Mouse (Mus musculus) hindbrain, embryonic 11.5 days (tissue): ENCODE data around the gene Zfp174. TPM values are rescaled to one million over a fixed set of nuclear protein-coding genes. Genes with fewer than 3 reads are reported as not detected.

Source experiments
- ATAC-seq: fragments of 200-750 bp; cut with Nextera tagmentation; 2 replicates; pipeline ENCODE4 v1.8.0; 2017; ENCODE audit warnings: mild to moderate bottlenecking, moderate TSS enrichment, moderate library complexity; ENCODE audit not compliant: low FRiP score
- DNase-seq: peaks from one replicate; pipeline ENCODE4 v3.0.0-alpha.2; 2015; ENCODE audit warnings: low spot score
- H3K27ac ChIP-seq: fragments of 300-500 bp; sonication (generic); 2 replicates; pipeline ENCODE4 v1.5.1; 2014; ENCODE audit warnings: mild to moderate bottlenecking, low read depth, low read length
- H3K27me3 ChIP-seq: fragments of 300-500 bp; sonication (generic); 2 replicates; pipeline ENCODE4 v1.6.1; 2014; ENCODE audit warnings: mild to moderate bottlenecking, low read length, moderate library complexity, mixed read lengths; ENCODE audit not compliant: control insufficient read depth, insufficient read depth
- H3K36me3 ChIP-seq: fragments of 300-500 bp; sonication (generic); 2 replicates; pipeline ENCODE4 v1.6.1; 2014; ENCODE audit warnings: mild to moderate bottlenecking, low read length, moderate library complexity, mixed read lengths; ENCODE audit not compliant: control insufficient read depth, insufficient read depth
- H3K4me1 ChIP-seq: fragments of 300-500 bp; sonication (generic); replicated peaks from 2 replicates; pipeline ENCODE4 v1.6.1; 2014; ENCODE audit warnings: low read length, mixed read lengths; ENCODE audit not compliant: control insufficient read depth, insufficient read depth
- H3K4me2 ChIP-seq: fragments of 300-500 bp; sonication (generic); replicated peaks from 2 replicates; pipeline ENCODE4 v1.6.1; 2014; ENCODE audit warnings: mild to moderate bottlenecking, low read depth, low read length
- H3K4me3 ChIP-seq: fragments of 300-500 bp; sonication (generic); 2 replicates; pipeline ENCODE4 v1.5.1; 2014; ENCODE audit warnings: low read depth, low read length
- H3K9ac ChIP-seq: fragments of 300-500 bp; sonication (generic); 2 replicates; pipeline ENCODE4 v1.6.1; 2014; ENCODE audit warnings: low read depth, low read length
- H3K9me3 ChIP-seq: fragments of 300-500 bp; sonication (generic); 2 replicates; pipeline ENCODE4 v1.6.1; 2016; ENCODE audit warnings: low read length; ENCODE audit not compliant: control insufficient read depth
- WGBS: fragments of 180-500 bp; shearing (Covaris S2); extraction: QIAGEN DNeasy Blood & Tissue Kit; methylation state at CpG from one replicate; pipeline ENCODE4 v1.1.7; 2014; 5-methylcytosine and 5-hydroxymethylcytosine counted together
- polyA plus RNA-seq: library from polyadenylated mRNA; unstranded; fragments of >200 nt; fragmentation: Nextera tagmentation; extraction: Ambion mirVana; gene quantifications from 2 replicates; pipeline ENCODE4 v1.2.1, GENCODE M21; 2014

Gene Zfp174
- polyA plus RNA-seq, 1 experiment from 2014 or later, result 1.0 TPM

GRCm38 (mm10) chr16:3893739-3894138 is 46.7 kb downstream of the Zfp174 start:
- Histone ChIP-seq H3K4me2 (no peak overlapping the region), H3K4me3 (no peak overlapping the region), H3K36me3 (no peaks in the 10 kb centered on the region), H3K9me3 (no peaks in the 10 kb centered on the region), H3K4me1 (no peaks in the 10 kb centered on the region), H3K27me3 (no peaks in the 10 kb centered on the region), H3K27ac (no peak overlapping the region), H3K9ac (no peak overlapping the region)
- no peak for DNase-seq
- no peak for ATAC-seq
- WGBS, result 86% methylated on average over 3 of the region's 3 CpGs

GRCm38 (mm10) chr16:3895173-3895792 is 48.2 kb downstream of the Zfp174 start:
- H3K9me3 ChIP-seq, result no peaks in the 10 kb centered on the region
- 82% methylated on average over 9 of the region's 9 CpGs for WGBS
- ATAC-seq, result no peak

GRCm38 (mm10) chr16:3896046-3896445 is 49.0 kb downstream of the Zfp174 start:
- Histone ChIP-seq H3K9me3 (no peaks in the 10 kb centered on the region), H3K9ac (no peak overlapping the region), H3K4me3 (no peak overlapping the region), H3K4me2 (no peak overlapping the region), H3K4me1 (no peaks in the 10 kb centered on the region), H3K36me3 (peaks cover 6% of the 10 kb centered on the region), H3K27ac (no peak overlapping the region), H3K27me3 (no peaks in the 10 kb centered on the region)
- ATAC-seq (no peak), DNase-seq (no peak)
- WGBS, result 89% methylated on average over 6 of the region's 6 CpGs

More at GRCm38 (mm10) chr16:3895173-3895792, 48.2 kb downstream of the Zfp174 start:
- no peaks in the 10 kb centered on the region for H3K4me1 ChIP-seq
- DNase-seq, result no peak
- H3K36me3 ChIP-seq, result peaks cover 6% of the 10 kb centered on the region
- H3K4me2 ChIP-seq, result no peak overlapping the region
- H3K27ac ChIP-seq, result no peak overlapping the region
- no peaks in the 10 kb centered on the region for H3K27me3 ChIP-seq
- no peak overlapping the region for H3K4me3 ChIP-seq
- H3K9ac ChIP-seq, result no peak overlapping the region

GRCm38 (mm10) chr16:3896553-3896952 is 49.5 kb downstream of the Zfp174 start:
- ATAC-seq (no peak), DNase-seq (no peak)
- Histone ChIP-seq H3K9me3 (no peaks in the 10 kb centered on the region), H3K36me3 (peaks cover 7% of the 10 kb centered on the region), H3K4me3 (no peak overlapping the region), H3K9ac (no peak overlapping the region), H3K27me3 (no peaks in the 10 kb centered on the region), H3K4me2 (no peak overlapping the region), H3K27ac (no peak overlapping the region), H3K4me1 (no peaks in the 10 kb centered on the region)
- 90% methylated on average over 1 of the region's 1 CpGs for WGBS

- H3K9me3 ChIP-seq, result no peaks in the 10 kb centered on the region
- peaks cover 5% of the 10 kb centered on the region for H3K36me3 ChIP-seq
- no peak overlapping the region for H3K9ac ChIP-seq
- no peak overlapping the region for H3K4me2 ChIP-seq
- no peak overlapping the region; the same call in 1 of the 2 replicates for H3K27ac ChIP-seq
- no peak for ATAC-seq
- H3K4me3 ChIP-seq, result no peak overlapping the region
- WGBS, result 82% methylated on average over 2 of the region's 2 CpGs
- H3K4me1 ChIP-seq, result no peaks in the 10 kb centered on the region
- DNase-seq, result no peak
- no peaks in the 10 kb centered on the region for H3K27me3 ChIP-seq
These were observed 60.4 kb downstream of the Zfp174 start for GRCm38 (mm10) chr16:3907471-3907870.

Other genes starting within 250 kb of the Zfp174 start
- gene Mefv, start 129.2 kb upstream of the Zfp174 start, polyA plus RNA-seq, result not detected in 2 replicates
- gene Zfp263, start 103.2 kb upstream of the Zfp174 start, polyA plus RNA-seq, result 28.9 and 30.5 TPM in 2 replicates
- not detected in 2 replicates for gene Olfr15, start 16.4 kb upstream of the Zfp174 start, polyA plus RNA-seq
- gene Naa60, start 25.1 kb downstream of the Zfp174 start, polyA plus RNA-seq, result 59.6 and 69.6 TPM in 2 replicates
- gene Zfp597, start 37.3 kb downstream of the Zfp174 start, polyA plus RNA-seq, result 9.2 and 9.5 TPM in 2 replicates
- 2.8 and 4.9 TPM in 2 replicates for gene Gm20695, start 37.4 kb downstream of the Zfp174 start, polyA plus RNA-seq
- 3.7 and 4.9 TPM in 2 replicates for gene 1700037C18Rik, start 61.4 kb downstream of the Zfp174 start, polyA plus RNA-seq
- gene Cluap1, start 61.5 kb downstream of the Zfp174 start, polyA plus RNA-seq, result 25.5 and 27.9 TPM in 2 replicates
- gene Nlrc3, start 129.4 kb downstream of the Zfp174 start, polyA plus RNA-seq, result 0.99 and 1.0 TPM in 2 replicates
- 22.0 and 28.2 TPM in 2 replicates for gene Slx4, start 156.5 kb downstream of the Zfp174 start, polyA plus RNA-seq
- gene Dnase1, start 189.7 kb downstream of the Zfp174 start, polyA plus RNA-seq, result 4.9 and 5.3 TPM in 2 replicates
- 73.3 and 79.4 TPM in 2 replicates for gene Trap1, start 230.6 kb downstream of the Zfp174 start, polyA plus RNA-seq